Mouse (Mus musculus): ENCODE results near the gene Ttll3.

Gene Ttll3

DNA sequence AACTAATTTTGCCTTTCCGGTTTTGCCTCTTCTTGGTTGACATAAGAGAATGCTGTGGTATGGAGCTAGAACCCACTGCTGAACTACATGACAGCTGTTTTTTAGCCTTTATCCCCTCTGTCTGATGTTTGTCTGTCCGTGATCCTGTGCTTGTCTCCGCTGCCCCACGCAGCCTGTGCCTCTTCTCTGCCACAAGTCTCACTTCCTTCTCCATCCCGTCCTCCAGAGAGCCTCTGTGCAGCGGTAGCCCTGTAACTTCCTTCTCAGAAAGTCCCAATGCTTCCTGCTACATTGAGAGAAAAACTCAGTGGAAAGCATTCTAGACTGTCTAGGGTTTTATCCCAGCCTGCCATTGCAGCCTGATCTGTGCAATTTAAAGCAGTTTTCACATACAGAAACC lies 9.8 kb upstream of the Ttll3 start:
- in situ Hi-C loops (cut with MboI), result loop anchor here (5.0 kb wide), 1 partner anchor 52 kb away; the partner anchor contains the start of gene Ogg1

DNA sequence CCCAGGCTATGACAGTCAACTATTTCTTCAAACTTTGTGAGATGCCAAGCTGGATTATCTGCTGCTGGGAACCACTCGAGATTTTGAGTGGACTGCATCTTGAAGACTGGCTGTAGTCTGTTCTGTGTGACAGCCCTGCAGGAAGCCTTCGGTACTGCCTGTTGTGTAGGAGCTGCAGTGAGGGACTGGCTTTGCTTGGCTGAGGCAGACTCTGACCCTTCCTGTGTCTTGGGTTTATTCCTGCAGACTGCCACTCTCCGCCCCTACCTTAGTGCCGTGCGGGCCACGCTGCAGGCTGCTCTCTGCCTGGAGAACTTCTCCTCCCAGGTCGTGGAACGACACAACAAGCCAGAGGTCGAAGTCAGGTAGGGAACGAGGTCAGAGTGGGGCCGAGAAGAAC lies 8.6 kb upstream of the Ttll3 start:
- in situ Hi-C loops (cut with MboI), result no loop called here

DNA sequence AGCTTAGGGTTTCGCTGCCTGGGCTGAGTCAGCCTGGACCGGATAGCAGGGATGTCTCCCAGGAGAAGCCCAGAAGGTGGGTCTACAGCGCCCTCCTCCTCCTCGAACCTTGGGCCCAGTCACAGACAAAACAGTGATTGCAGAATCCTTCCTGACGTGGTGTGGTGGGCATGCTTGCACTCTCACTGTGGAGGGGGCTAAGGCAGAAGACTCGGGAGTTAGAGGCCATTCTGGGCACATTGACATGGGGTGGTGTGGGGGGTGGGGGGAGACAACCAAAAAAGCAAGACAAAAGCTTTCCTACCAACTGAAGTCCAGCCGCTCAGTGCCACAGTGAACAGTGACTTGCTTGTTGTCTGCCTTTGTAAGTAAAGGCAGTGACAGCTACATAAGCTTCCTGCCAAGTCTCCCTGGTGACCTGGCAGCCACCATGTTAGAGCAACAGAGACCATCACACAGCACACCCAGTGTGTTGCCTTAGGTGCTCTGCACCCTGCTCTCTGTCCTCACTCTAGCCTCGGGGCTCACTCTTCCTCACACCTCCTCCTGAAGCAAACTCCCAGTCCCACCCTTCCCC lies 4.6 kb upstream of the Ttll3 start:
- in situ Hi-C loops (cut with MboI), result no loop called here

- in situ Hi-C loops (cut with MboI), result no loop called here
Measured at GRCm38 (mm10) chr6:113385160-113385714, 3.8 kb upstream of the Ttll3 start.

DNA sequence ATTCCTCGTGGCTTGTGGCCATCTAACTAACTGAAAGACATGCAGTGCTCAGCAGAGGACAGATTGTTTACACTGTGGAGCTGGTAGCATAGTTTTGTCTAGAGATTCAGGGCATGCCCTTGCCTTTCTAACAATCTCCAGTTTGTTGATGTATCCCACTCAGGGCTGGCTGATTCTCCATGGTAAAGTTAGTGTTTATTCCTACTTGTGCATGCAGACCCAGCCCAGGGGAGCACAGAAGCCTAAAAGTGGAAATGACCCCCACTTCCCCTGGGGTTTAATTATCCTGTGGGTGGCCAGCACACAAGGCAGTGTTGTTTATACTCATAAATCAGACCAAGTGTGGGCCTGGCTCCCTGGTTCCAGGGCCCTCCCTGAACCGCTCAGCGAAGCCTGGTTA lies 3.0 kb upstream of the Ttll3 start:
- in situ Hi-C loops (cut with MboI), result no loop called here

DNA sequence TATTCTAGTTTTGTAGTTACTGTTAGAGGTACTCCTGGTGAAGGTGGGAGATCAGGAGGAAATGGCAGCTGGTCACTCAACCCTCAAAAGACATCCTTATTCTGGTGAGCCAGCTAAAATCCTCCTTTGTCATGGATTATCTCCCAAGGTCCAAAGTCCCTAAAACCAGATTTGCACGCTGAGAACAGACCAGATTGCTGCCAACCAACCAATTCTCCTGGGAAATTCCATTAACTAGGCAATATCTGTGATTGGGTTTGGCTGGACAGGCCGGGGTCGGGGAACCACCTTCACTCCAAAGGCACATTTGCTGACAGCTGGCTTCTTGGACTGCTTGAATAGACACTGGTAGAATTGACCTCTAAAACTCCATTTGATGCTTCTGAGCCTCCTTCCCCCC lies 1.7 kb downstream of the Ttll3 start:
- in situ Hi-C loops (cut with MboI), result no loop called here

DNA sequence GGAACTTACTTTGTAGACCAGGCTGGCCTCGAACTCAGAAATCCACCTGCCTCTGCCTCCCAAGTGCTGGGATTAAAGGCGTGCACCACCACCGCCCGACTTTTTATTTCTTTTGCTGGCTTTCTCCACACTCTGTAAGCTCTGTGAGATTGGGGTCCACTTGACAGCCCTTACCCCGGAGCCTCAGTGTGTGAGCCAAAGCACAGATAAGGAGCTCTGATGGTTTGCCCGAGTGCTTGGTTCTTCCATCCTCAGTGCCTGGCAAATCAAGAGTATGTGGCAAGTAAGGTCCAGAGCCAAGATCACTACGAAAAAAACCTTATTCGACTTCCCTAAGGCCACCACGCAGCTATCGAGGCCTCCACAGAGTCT lies 2.9 kb downstream of the Ttll3 start:
- in situ Hi-C loops (cut with MboI), result no loop called here

- in situ Hi-C loops (cut with MboI), result no loop called here
Measured at GRCm38 (mm10) chr6:113392387-113393071, 3.5 kb downstream of the Ttll3 start.

GRCm38 (mm10) chr6:113393951-113394350 lies 4.9 kb downstream of the Ttll3 start:
- in situ Hi-C loops (cut with MboI), result no loop called here

GRCm38 (mm10) chr6:113394811-113395210 lies 5.8 kb downstream of the Ttll3 start:
- in situ Hi-C loops (cut with MboI), result no loop called here

DNA sequence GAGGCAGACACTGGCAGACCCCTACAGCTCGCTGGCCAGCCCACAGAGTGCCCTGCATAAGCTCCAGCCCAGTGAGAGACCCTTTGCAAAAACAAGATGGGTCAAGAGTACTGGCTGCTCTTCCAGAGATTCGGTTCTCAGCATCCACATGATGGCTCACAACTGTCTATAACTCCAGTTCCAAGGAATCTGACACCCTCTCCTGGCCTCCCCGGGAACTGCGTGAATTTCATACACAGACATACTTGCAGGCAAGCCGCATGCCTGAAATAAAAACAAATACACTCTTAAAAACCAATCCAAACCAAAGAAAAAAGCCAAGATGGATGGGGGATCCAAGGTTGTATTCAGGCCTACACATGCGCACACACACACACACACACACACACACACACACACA lies 6.4 kb downstream of the Ttll3 start:
- in situ Hi-C loops (cut with MboI), result no loop called here

- in situ Hi-C loops (cut with MboI), result no loop called here
Measured at GRCm38 (mm10) chr6:113396270-113397030, 7.4 kb downstream of the Ttll3 start.

DNA sequence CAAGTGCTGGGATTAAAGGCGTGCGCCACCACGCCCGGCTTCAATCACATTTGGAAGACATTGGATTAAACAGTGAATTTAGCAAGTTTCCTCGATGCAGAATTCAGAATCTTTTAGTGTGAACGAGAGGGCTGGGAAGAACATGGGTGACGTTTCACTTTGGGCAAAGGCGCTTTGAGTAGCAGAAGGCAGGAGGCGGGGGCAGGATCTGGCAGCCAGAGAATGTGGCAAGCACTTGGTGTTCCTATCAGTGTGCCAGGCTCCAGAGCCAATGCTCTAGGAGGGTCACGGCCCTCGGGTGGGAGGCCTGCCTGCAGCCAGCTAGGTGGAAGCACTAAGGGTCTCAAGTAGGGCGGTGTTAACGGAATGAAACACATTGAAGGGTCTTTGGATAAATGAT lies 13.0 kb downstream of the Ttll3 start:
- in situ Hi-C loops (cut with MboI), result no loop called here

GRCm38 (mm10) chr6:113404649-113405448 lies 15.8 kb downstream of the Ttll3 start:
- in situ Hi-C loops (cut with MboI), result no loop called here

GRCm38 (mm10) chr6:113405483-113405882 lies 16.4 kb downstream of the Ttll3 start:
- in situ Hi-C loops (cut with MboI), result no loop called here

DNA sequence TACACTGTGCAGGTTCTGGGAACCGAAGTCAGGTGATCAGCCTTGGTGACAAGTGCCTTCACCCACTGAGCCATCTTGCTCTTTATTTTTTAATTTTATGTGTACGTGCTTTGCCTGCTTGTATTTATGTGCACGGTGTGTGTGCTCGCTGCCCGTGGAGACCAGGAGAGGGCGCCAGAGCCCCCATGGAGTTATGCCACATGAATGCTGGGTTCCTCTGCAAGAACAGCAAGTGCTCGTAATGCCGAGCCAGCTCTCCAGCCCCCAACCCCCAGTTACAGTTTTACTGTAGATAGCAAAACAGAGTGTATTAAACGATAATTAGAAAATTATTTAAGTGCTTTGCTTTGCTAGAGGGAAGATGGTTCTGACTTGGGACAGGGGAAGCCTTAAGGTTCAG lies 17.6 kb downstream of the Ttll3 start:
- in situ Hi-C loops (cut with MboI), result no loop called here

DNA sequence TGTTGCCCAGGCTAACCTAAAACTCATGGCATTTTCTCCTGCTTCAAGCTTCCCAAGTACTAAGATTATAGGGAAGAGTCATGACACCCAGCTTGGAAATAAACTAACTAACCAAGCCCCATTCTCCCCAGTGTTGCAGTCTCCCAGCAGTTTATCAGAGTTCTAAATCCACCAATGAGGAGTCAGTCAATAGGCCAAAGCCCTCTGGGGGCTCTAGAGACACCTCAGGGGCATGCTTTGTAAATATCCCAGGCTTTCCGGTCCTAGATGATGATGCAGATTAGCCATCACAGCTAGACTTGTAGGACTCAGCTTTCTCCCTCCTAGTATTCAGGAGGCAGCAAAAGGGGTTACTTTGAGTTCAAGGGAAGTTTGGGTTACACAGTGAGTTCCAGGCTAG lies 20.9 kb downstream of the Ttll3 start:
- in situ Hi-C loops (cut with MboI), result no loop called here

DNA sequence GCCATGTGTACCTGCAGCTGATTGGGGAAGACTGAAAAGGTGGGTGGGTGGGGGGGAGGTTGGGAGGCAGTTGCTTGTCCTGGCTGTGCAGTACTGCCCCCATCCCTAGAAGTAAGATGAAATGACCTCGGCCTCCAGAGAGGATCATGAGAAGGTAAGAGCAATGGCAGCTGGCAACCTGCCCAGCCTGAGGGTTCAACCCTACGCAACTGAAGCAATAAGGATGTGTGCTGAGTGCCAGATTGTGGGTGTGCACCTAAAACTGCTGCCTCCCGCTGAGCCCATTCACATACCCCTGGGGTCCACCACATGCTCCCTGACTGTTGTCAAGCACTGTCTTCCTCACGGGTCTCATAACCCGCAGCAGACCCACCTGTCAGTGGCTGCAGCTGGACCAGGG lies 27.4 kb downstream of the Ttll3 start:
- in situ Hi-C loops (cut with MboI), result no loop called here

DNA sequence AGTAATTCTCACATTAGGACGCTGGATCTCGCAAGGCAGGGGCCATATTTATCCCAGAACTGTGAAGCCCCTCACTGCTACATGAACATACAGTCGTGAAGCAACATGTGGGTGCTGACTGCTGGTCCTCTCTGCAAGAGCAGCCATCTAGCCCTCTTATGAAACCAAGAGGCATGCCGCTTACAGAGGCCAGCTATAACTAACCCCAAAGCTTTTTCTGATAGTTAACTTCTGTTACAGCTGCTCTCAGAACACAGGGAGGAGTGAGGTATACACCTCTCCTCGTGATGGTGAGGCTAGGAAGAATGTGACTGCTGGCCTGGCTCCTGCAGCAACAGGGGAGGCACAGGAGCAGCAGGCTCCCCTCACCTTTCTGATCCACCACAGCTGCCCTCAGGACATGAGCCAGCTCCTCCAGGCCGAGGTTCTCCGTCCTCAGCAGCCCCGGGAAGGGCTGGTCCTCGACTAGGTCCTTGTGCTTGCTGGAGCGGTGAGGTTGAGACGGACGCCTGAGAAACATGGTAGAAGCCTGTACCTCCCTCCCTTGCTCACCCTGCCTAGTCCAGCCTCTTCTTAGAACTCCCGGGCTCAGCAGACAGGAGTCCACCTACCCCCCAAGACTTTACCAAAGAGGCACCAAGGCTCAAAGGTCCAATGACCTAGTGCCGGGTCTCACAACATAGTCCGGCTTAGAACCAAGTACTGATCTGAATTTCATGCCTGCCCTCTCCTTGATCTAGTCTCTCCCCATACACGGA lies 29.6 kb downstream of the Ttll3 start:
- in situ Hi-C loops (cut with MboI), result no loop called here

GRCm38 (mm10) chr6:113419199-113419587 lies 30.1 kb downstream of the Ttll3 start, which contains the start of gene Rpusd3:
TSS of gene Rpusd3 (minus strand) at chr6:113419340.
- in situ Hi-C loops (cut with MboI), result no loop called here

- in situ Hi-C loops (cut with MboI), result no loop called here
Measured at GRCm38 (mm10) chr6:113423000-113423399, 33.9 kb downstream of the Ttll3 start.

Data from mature B cell (primary cell).